ENCODE assay signal across 7 mouse cellular contexts in genomic region chr17:27565163-27565941, GRCm38 (mm10). TPM values are rescaled to one million over a fixed set of nuclear protein-coding genes. Genes with fewer than 3 reads are reported as not detected.
A peak's percentile ranks its signal among the peaks of the same experiment; 100 is the strongest.
DNase-seq lines count a peak whose midpoint lies in the region; ATAC-seq lines count a peak whose summit lies in the region.

AI413582 (minus strand) TSS chr17:27565756.

- peak; percentile 87 for ATAC-seq in embryonic facial prominence, embryonic 11.5 days (replicated peaks; ENCODE audit: insufficient number of reproducible peaks, low FRiP score, low TSS enrichment, low read depth)
- peak; percentile 92 for ATAC-seq in midbrain, embryonic 12.5 days (ENCODE audit: low FRiP score, low read depth)

- H3K27ac ChIP-seq in embryonic facial prominence, embryonic 11.5 days (replicated peaks; ENCODE audit: low read depth, low read length), result no peak within 1 kb of the TSS; the same call in 1 of the 2 replicates
- peak within 1 kb of the TSS; percentile 79 for H3K27ac ChIP-seq in limb, embryonic 10.5 days
- peak within 1 kb of the TSS; percentile 27 for H3K27ac ChIP-seq in midbrain, embryonic 12.5 days (replicated peaks)

- peak within 1 kb of the TSS; percentile 91 for H3K4me2 ChIP-seq in embryonic facial prominence, embryonic 11.5 days (ENCODE audit: low read depth, low read length)
- H3K4me2 ChIP-seq in midbrain, embryonic 12.5 days (replicated peaks), result peak within 1 kb of the TSS; percentile 91

- H3K9me3 ChIP-seq in embryonic facial prominence, embryonic 11.5 days (replicated peaks; ENCODE audit: control insufficient read depth, low read length), result no peaks in the 10 kb centered on the region
- H3K9me3 ChIP-seq in limb, embryonic 10.5 days (replicated peaks), result no peaks in the 10 kb centered on the region
- H3K9me3 ChIP-seq in midbrain, embryonic 12.5 days, result no peaks in the 10 kb centered on the region

- under 1% methylated on average over 52 of the region's 58 CpGs for WGBS in embryonic facial prominence, embryonic 11.5 days
- WGBS in limb, embryonic 10.5 days, result under 1% methylated on average over 58 of the region's 58 CpGs
- under 1% methylated on average over 55 of the region's 58 CpGs for WGBS in midbrain, embryonic 12.5 days

- no peaks in the 10 kb centered on the region for H3K27me3 ChIP-seq in embryonic facial prominence, embryonic 11.5 days (ENCODE audit: control insufficient read depth, insufficient read depth, low read length)
- no peaks in the 10 kb centered on the region for H3K27me3 ChIP-seq in limb, embryonic 10.5 days (ENCODE audit: low read depth, poor library complexity, severe bottlenecking)
- no peaks in the 10 kb centered on the region; the same call in 1 of the 2 replicates for H3K27me3 ChIP-seq in midbrain, embryonic 12.5 days

- DNase-seq in adrenal gland, postnatal 25 days, result peak; percentile 98
- DNase-seq in embryonic facial prominence, embryonic 11.5 days (ENCODE audit: low spot score), result peak; percentile 95
- peak; percentile 100 for DNase-seq in heart, adult 11 months
- DNase-seq in kidney, adult 18-20 months, result peak; percentile 98
- peak; percentile 98 for DNase-seq in limb, embryonic 10.5 days (ENCODE audit: low spot score)
- peak; percentile 88 for DNase-seq in skeletal muscle tissue, adult 2 months (ENCODE audit: low read depth, low spot score)

- H3K9ac ChIP-seq in embryonic facial prominence, embryonic 11.5 days (replicated peaks; ENCODE audit: low read length), result peak within 1 kb of the TSS; percentile 77
- H3K9ac ChIP-seq in midbrain, embryonic 12.5 days (replicated peaks), result peak within 1 kb of the TSS; percentile 67

- H3K4me1 ChIP-seq in embryonic facial prominence, embryonic 11.5 days (ENCODE audit: control insufficient read depth, insufficient read depth, low read length), result peaks cover 5% of the 10 kb centered on the region
- peaks cover 45% of the 10 kb centered on the region for H3K4me1 ChIP-seq in limb, embryonic 10.5 days
- peaks cover 32% of the 10 kb centered on the region for H3K4me1 ChIP-seq in midbrain, embryonic 12.5 days

- peak within 1 kb of the TSS; percentile 59 for H3K4me3 ChIP-seq in embryonic facial prominence, embryonic 11.5 days (ENCODE audit: low read depth, low read length)
- H3K4me3 ChIP-seq in limb, embryonic 10.5 days, result peak within 1 kb of the TSS; percentile 66
- peak within 1 kb of the TSS; percentile 63 for H3K4me3 ChIP-seq in midbrain, embryonic 12.5 days

- no peaks in the 10 kb centered on the region for H3K36me3 ChIP-seq in embryonic facial prominence, embryonic 11.5 days (replicated peaks; ENCODE audit: control insufficient read depth, insufficient read depth, low read depth, low read length)
- peaks cover 35% of the 10 kb centered on the region for H3K36me3 ChIP-seq in limb, embryonic 10.5 days
- H3K36me3 ChIP-seq in midbrain, embryonic 12.5 days, result peaks cover 17% of the 10 kb centered on the region

RNA-seq across cellular contexts. Expression of gene AI413582, which starts in this region (rescaled TPM):
- 12.7 and 27.6 TPM in 2 replicates for total RNA-seq in adrenal gland, postnatal 25 days (2021)
- 13.3 and 16.7 TPM in 2 replicates for polyA plus RNA-seq in embryonic facial prominence, embryonic 11.5 days (2014; fragmentation: Nextera tagmentation; extraction: Ambion mirVana)
- 9.4 TPM in 2 replicates for polyA plus RNA-seq in limb, embryonic 10.5 days (2016; fragmentation: Nextera tagmentation; extraction: Ambion mirVana)
- 18.9 and 20.7 TPM in 2 replicates for polyA plus RNA-seq in midbrain, embryonic 12.5 days (2016; fragmentation: Nextera tagmentation; extraction: Ambion mirVana)
